Mouse (Mus musculus) G1E (cell line): ENCODE measurements around the gene Ctnnbl1.

Experiments
- CTCF ChIP-seq: IDR thresholded peaks from 2 replicates; pipeline ENCODE4 v1.5.1; 2012; ENCODE audit warnings: low read depth, low read length, inconsistent platforms, mixed read lengths
- GATA1 ChIP-seq: IDR thresholded peaks from 2 replicates; pipeline ENCODE4 v1.6.1; 2012; ENCODE audit warnings: borderline replicate concordance, low read length, inconsistent platforms, mixed read lengths
- GATA2 ChIP-seq: IDR thresholded peaks from 2 replicates; pipeline ENCODE4 v1.6.1; 2012; ENCODE audit warnings: low read depth, low read length, inconsistent platforms, borderline replicate concordance
- POLR2AphosphoS5 ChIP-seq: IDR thresholded peaks from 2 replicates; pipeline ENCODE4 v1.6.1; 2012; ENCODE audit warnings: low read depth, low read length, inconsistent platforms; ENCODE audit not compliant: insufficient replicate concordance
- TAL1 ChIP-seq: conservative IDR thresholded peaks from 2 replicates; pipeline ENCODE4 v1.6.1; 2012; ENCODE audit warnings: low read depth, low read length, inconsistent platforms, mixed read lengths

GRCm38 (mm10) chr2:157926927-157927326, 189.7 kb downstream of the Ctnnbl1 start:
- TF ChIP-seq CTCF: no peak
- TF ChIP-seq TAL1: no peak
- TF ChIP-seq GATA1: no peak
- no peak for TF ChIP-seq GATA2
- no peak for TF ChIP-seq POLR2AphosphoS5
